Mouse (Mus musculus): ENCODE measurements around the gene Zfp143. TPM values are rescaled to one million over a fixed set of nuclear protein-coding genes. Genes with fewer than 3 reads are reported as not detected.
"Not testable (repeated sequence)": the region's sequence is repeated elsewhere in the genome, so short reads cannot be mapped to it uniquely, and the experiment has no call there.

Zfp143 gene
- polyA plus RNA-seq, 1 experiment from 2014 or later = 10.3 TPM

DNA sequence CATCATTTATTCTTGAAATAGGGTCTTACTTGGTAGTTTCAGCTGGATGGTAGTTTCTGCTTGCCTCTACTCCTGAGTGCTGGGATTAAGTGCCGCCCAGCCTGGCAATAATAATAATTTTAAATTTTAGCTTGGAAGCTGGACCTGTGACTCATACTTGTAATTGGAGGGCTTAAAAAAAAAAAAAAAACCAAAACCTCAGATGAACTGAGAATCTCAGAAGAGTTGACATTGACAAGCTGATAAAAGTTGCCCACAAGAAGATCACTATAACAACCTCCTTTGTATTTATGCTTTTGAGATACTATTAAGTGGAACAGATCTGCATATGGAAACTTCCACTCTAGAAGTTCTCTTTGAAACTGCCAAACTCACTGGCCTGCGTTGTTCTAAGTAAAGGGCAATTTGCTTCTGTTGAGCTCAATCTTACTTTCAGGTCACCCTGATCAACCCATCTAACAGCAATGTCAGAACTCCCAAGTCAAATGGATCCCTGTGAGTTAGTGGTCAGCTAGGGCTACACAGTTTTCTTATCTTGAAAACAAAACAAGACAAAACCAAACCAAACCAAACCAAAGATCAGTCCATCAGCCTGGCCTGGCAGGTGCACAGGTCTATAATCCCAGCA lies 59.3 kb downstream of the Zfp143 start:
- Histone ChIP-seq H3K27ac (no peak overlapping the region), H3K9ac (peak overlapping the region; percentile 79; the same call in 1 of the 2 replicates), H3K9me3 (replicated peaks) (no peaks in the 10 kb centered on the region), H3K4me3 (replicated peaks) (peak overlapping the region; percentile 93), H3K4me1 (replicated peaks) (peaks cover 29% of the 10 kb centered on the region), H3K27me3 (no peaks in the 10 kb centered on the region), H3K4me2 (peak overlapping the region; percentile 79), H3K36me3 (peaks cover 6% of the 10 kb centered on the region)
- 77% methylated on average over 2 of the region's 2 CpGs for WGBS (ENCODE audit: insufficient replicate concordance)
- DNase-seq (no peak), ATAC-seq (ENCODE audit: low read depth) (no peak)

DNA sequence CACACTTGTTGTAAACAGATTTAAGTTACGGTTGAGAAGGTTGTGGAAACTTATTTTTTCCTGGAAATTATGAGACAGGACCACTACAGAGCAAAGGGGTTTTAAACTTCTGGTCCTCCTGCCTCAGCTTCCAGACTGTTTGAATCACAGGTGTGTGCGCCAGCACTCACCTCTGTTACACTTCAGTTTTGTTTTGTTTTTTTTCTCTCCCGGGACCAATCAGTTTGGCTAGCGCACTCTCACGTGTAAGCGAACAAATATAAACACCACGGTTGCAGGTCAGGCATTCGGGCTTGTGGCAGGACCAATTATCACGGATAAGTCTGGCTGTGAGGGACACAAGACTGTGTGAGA lies 60.1 kb downstream of the Zfp143 start:
- Histone ChIP-seq H3K9me3 (replicated peaks) (no peaks in the 10 kb centered on the region), H3K27me3 (no peaks in the 10 kb centered on the region), H3K9ac (peak overlapping the region; percentile 79), H3K4me1 (replicated peaks) (peaks cover 30% of the 10 kb centered on the region), H3K36me3 (peaks cover 9% of the 10 kb centered on the region), H3K4me3 (replicated peaks) (peak overlapping the region; percentile 93), H3K4me2 (peak overlapping the region; percentile 79), H3K27ac (peak overlapping the region; percentile 75)
- DNase-seq = no peak
- WGBS (ENCODE audit: insufficient replicate concordance) = 3% methylated on average over 9 of the region's 9 CpGs
- ATAC-seq (ENCODE audit: low read depth) = no peak

DNA sequence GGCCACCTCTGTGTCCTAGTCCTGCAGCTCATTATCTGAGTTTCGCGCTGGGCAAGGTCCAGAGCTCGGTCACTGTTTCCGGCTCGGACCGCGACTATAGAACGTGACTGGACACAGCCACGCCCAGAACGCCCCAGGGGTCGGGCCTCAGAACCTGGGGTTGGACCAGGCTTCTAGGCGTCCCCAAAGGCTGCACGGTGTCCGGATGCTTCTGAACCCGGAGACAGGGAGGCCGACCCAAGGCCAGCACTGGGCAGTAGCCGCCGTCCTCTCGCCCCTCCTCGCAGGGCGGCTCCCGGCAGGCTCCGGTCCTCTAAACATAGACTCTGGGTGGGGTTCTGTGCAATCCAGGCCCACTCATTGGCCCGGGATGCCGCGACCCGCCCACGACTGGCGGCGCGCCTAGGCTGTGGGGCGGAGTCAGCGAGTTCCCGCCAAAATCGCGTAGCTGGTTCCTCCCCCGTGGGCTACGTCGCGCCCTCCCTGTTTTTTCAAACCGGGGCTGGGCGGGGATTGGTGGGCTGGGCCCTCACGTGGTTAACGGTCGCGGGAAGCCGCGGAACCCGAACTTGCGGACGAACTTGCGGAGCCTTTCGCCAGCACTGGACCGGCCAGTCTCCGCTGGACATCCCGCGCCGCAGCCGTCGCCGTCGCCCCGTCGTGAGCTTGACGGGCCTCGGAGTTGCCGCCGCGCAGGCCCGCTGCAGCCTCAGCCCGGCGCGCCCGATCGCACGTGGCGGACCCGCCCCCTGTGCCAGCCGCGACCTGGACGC lies 60.7 kb downstream of the Zfp143 start, which contains the start of gene Wee1:
Gene Wee1 (plus strand): TSS at position 531 of the 773 bp plus-strand sequence.
- H3K27ac ChIP-seq = peak within 1 kb of the TSS; percentile 93
- peaks cover 30% of the 10 kb centered on the region for H3K4me1 ChIP-seq (replicated peaks)
- no peaks in the 10 kb centered on the region for H3K9me3 ChIP-seq (replicated peaks)
- peak within 1 kb of the TSS; percentile 96 for H3K9ac ChIP-seq
- H3K36me3 ChIP-seq = peaks cover 15% of the 10 kb centered on the region
- peak; percentile 99 for DNase-seq
- peak; percentile 97 for ATAC-seq (ENCODE audit: low read depth)
- WGBS (ENCODE audit: insufficient replicate concordance) = under 1% methylated on average over 80 of the region's 81 CpGs
- peak within 1 kb of the TSS; percentile 79 for H3K4me2 ChIP-seq
- H3K27me3 ChIP-seq = no peaks in the 10 kb centered on the region
- peak within 1 kb of the TSS; percentile 93 for H3K4me3 ChIP-seq (replicated peaks)

DNA sequence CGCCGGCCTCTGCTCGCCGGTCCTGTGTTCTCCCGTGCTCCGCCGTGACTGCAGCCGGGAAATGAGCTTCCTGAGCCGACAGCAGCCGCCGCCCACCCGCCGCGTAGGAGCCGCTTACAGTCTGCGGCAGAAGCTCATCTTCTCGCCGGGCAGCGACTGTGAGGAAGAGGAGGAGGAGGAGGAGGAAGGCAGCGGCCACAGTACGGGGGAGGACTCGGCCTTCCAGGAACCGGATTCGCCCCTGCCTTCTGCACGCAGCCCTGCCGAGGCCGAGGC lies 61.2 kb downstream of the Zfp143 start:
- ATAC-seq (ENCODE audit: low read depth) (no peak), DNase-seq (no peak)
- Histone ChIP-seq H3K9ac (peak overlapping the region; percentile 96), H3K27ac (peak overlapping the region; percentile 93), H3K4me1 (replicated peaks) (peaks cover 26% of the 10 kb centered on the region), H3K36me3 (peaks cover 20% of the 10 kb centered on the region), H3K4me3 (replicated peaks) (peak overlapping the region; percentile 93), H3K4me2 (peak overlapping the region; percentile 79), H3K9me3 (replicated peaks) (no peaks in the 10 kb centered on the region), H3K27me3 (no peaks in the 10 kb centered on the region)
- 1% methylated on average over 27 of the region's 27 CpGs for WGBS (ENCODE audit: insufficient replicate concordance)

DNA sequence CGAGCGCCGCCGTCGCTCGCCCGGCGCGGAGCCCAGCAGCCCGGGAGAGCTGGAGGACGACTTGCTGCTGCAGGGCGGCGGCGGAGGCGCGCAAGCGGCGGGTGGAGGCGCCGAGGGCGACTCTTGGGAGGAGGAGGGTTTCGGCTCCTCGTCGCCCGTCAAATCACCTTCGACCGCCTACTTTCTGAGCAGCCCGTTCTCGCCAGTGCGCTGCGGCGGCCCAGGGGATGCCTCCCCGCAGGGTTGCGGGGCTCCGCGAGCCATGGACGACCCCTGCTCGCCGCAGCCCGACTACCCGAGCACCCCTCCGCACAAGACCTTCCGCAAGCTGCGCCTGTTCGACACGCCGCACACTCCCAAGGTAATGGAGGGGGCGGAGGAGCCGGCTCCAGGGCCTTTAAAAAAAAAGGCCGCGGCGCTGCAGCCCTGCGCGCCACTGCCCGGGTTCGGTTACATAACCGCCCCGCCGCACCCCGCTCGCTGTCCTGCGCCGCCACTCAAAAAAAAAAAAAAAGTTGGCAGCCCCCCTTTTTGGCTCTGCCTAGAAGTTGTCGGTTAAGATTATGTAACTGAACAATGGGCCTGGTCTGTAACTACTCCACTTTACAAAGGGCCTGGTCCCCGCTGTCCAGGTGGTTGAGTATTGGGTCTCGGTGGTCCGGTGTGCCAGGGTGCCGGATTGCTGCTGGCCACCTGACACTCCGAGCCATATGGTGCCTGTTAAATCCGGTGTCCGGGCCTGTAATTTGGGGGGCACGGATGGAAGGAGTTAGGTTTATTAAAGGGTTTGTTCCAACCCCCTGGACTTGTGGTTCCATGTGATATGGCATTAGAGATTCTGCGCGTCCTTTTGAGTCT lies 61.8 kb downstream of the Zfp143 start:
- peak overlapping the region; percentile 93 for H3K27ac ChIP-seq
- ATAC-seq (ENCODE audit: low read depth) = peak; percentile 12
- H3K27me3 ChIP-seq = no peaks in the 10 kb centered on the region
- peaks cover 26% of the 10 kb centered on the region for H3K4me1 ChIP-seq (replicated peaks)
- no peaks in the 10 kb centered on the region for H3K9me3 ChIP-seq (replicated peaks)
- WGBS (ENCODE audit: insufficient replicate concordance) = under 1% methylated on average over 74 of the region's 74 CpGs
- H3K4me3 ChIP-seq (replicated peaks) = peak overlapping the region; percentile 93
- peak overlapping the region; percentile 79 for H3K4me2 ChIP-seq
- peaks cover 26% of the 10 kb centered on the region for H3K36me3 ChIP-seq
- DNase-seq = peak; percentile 45
- peak overlapping the region; percentile 96 for H3K9ac ChIP-seq

DNA sequence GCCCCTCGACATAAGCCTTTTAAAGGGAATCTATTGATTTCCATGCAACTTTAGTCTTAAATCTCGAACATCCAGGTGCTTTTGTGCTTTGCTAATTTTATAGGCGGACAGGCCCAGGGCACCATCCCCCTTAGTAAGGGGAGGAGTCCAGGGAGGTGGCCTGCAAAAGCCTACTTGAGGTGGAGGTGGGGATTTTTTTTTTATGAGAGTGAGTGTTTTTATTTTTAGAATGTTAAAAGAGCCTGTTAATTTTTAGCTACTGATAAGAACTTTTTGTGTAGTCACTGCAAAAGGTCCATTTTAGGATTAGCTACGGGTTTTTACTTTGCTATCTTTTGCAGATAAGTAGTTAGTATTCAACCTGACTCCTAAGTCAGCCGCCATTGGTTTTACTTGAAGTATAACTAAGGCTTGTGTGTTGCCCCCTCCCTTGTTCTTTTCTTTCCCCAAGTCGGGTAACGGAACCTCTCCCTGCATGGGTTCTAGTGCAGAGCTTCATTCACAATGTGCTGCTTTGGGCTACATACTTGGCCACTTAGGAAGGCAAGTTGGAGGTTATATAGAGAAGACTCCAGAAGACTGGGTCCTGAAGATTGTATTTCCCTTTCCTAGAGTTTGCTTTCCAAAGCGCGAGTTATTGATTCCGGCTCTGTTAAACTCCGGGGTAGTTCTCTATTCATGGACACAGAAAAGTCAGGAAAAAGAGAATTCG lies 63.0 kb downstream of the Zfp143 start:
- H3K9me3 ChIP-seq (replicated peaks) = no peaks in the 10 kb centered on the region
- ATAC-seq (ENCODE audit: low read depth) = no peak
- peak; percentile 34 for DNase-seq
- peaks cover 28% of the 10 kb centered on the region for H3K4me1 ChIP-seq (replicated peaks)
- H3K36me3 ChIP-seq = peaks cover 36% of the 10 kb centered on the region
- 25% methylated on average over 12 of the region's 12 CpGs for WGBS (ENCODE audit: insufficient replicate concordance)
- H3K4me3 ChIP-seq (replicated peaks) = peak overlapping the region; percentile 93
- H3K9ac ChIP-seq = peak overlapping the region; percentile 96
- peak overlapping the region; percentile 93 for H3K27ac ChIP-seq
- no peaks in the 10 kb centered on the region for H3K27me3 ChIP-seq
- H3K4me2 ChIP-seq = peak overlapping the region; percentile 79

DNA sequence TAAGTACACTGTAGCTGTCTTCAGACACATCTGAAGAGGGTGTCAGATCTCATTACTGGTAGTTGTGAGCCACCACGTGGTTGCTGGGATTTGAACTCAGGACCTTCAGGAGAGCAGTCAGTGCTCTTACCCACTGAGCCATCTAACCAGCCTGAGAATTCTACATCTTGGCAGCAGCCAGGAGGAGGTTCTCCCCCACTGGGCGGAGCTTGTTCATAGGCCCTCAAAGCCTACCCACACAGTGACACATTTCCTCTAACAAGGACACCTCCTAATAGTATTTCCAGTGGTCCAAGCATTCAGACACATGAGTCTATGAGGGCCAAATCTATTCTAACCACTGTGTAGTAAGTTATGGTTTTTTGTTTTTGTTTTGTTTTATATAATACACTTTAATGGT lies 67.5 kb downstream of the Zfp143 start:
- H3K4me1 ChIP-seq (replicated peaks) = peaks cover 19% of the 10 kb centered on the region
- H3K9me3 ChIP-seq (replicated peaks) = no peaks in the 10 kb centered on the region
- H3K36me3 ChIP-seq = peaks cover 80% of the 10 kb centered on the region
- DNase-seq = no peak
- 70% methylated on average over 2 of the region's 2 CpGs for WGBS (ENCODE audit: insufficient replicate concordance)
- no peaks in the 10 kb centered on the region for H3K27me3 ChIP-seq
- no peak for ATAC-seq (ENCODE audit: low read depth)
- no peak overlapping the region for H3K9ac ChIP-seq
- no peak overlapping the region for H3K27ac ChIP-seq
- H3K4me3 ChIP-seq (replicated peaks) = no peak overlapping the region
- no peak overlapping the region for H3K4me2 ChIP-seq

DNA sequence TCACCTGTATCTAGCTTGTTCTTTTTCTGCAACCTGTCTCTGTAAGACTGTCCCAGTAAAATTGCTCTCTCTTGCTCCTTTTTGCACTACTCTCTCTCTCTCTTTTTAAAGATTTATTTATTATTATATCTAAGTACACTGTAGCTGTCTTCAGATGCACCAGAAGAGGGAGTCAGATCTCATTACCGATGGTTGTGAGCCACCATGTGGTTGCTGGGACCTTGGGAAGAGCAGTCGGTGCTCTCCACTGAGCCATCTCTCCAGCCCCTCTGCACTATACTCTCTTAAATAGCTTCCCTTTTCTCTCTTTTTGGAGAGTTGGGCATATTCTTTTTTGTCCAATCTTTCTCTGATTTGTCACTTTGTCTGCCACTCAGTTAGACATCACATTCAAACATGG lies 71.3 kb downstream of the Zfp143 start:
- not testable (repeated sequence) for H3K9me3 ChIP-seq (replicated peaks); H3K4me1 ChIP-seq (replicated peaks); H3K4me3 ChIP-seq (replicated peaks); H3K27me3 ChIP-seq; H3K9ac ChIP-seq; H3K4me2 ChIP-seq; ATAC-seq (ENCODE audit: low read depth); DNase-seq; H3K27ac ChIP-seq
- peaks cover 96% of the 10 kb centered on the region for H3K36me3 ChIP-seq
- WGBS (ENCODE audit: insufficient replicate concordance) = 62% methylated on average over 2 of the region's 2 CpGs

DNA sequence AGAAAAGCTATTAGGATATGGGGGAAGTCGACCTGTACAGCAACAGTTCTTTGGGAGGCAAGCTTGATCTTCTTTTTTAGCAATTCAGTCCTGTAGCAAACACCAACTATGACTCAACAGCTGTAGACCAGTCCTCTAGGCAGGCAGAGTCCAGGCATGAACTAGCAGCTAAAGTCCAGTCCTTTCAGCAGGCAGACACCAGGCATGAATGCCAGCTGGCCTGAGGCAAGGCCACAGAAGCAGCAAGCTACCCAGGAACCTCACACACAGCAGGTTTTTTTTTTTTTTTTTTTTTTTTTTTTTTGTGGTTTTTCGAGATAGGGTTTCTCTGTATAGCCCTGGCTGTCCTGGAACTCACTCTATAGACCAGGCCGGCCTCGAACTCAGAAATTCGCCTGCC lies 73.0 kb downstream of the Zfp143 start:
- DNase-seq (no peak), ATAC-seq (ENCODE audit: low read depth) (no peak)
- no peak overlapping the region for H3K4me2 ChIP-seq
- no peaks in the 10 kb centered on the region for H3K4me1 ChIP-seq (replicated peaks)
- no peak overlapping the region for H3K27ac ChIP-seq
- H3K4me3 ChIP-seq (replicated peaks) = no peak overlapping the region
- no peaks in the 10 kb centered on the region for H3K27me3 ChIP-seq
- 77% methylated on average over 5 of the region's 5 CpGs for WGBS (ENCODE audit: insufficient replicate concordance)
- H3K9ac ChIP-seq = no peak overlapping the region
- peaks cover 97% of the 10 kb centered on the region for H3K36me3 ChIP-seq
- H3K9me3 ChIP-seq (replicated peaks) = no peaks in the 10 kb centered on the region

DNA sequence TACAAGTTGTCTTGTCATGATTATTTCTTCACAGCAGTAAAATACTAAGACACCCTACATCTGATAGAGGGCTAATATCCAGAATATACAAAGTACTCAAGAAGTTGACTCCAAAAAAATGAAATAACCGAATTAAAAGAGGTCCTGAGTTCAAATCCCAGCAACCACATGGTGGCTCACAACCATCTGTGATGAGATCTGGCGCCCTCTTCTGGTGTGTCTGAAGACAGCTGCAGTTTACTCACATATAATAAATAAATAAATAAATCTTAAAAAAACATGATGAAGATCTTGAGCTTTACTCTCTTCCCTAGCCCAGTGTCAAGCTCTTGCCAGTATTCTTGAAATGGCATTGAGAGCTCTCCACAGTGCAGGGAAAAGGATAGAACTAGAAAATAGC lies 77.5 kb downstream of the Zfp143 start:
- no peak overlapping the region for H3K4me3 ChIP-seq (replicated peaks)
- no peaks in the 10 kb centered on the region for H3K9me3 ChIP-seq (replicated peaks)
- 67% methylated on average over 2 of the region's 2 CpGs for WGBS (ENCODE audit: insufficient replicate concordance)
- no peaks in the 10 kb centered on the region for H3K27me3 ChIP-seq
- ATAC-seq (ENCODE audit: low read depth) (no peak), DNase-seq (no peak)
- no peak overlapping the region for H3K27ac ChIP-seq
- no peak overlapping the region for H3K4me2 ChIP-seq
- no peaks in the 10 kb centered on the region for H3K4me1 ChIP-seq (replicated peaks)
- no peak overlapping the region for H3K9ac ChIP-seq
- H3K36me3 ChIP-seq = peaks cover 98% of the 10 kb centered on the region

DNA sequence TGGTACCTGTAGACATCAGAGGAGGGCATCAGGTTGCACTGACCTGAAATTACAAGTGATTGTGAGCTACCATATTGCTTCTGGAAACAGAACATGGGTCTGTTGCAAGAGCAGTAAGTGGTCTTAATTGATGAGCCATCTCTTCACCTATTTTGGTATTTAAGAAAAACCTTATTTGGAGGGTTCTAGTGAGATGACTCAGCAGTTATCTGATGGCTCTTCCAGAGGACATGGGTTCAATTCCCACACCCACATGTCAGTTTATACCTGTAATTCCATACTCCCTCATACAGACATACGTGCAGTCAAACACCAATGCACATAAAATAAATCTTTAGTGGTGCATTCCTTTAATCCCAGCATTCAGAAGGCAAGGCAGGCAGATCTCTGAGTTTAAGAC lies 82.8 kb downstream of the Zfp143 start:
- Histone ChIP-seq H3K27ac (no peak overlapping the region), H3K4me1 (replicated peaks) (no peaks in the 10 kb centered on the region), H3K27me3 (no peaks in the 10 kb centered on the region), H3K4me2 (no peak overlapping the region), H3K9ac (no peak overlapping the region), H3K4me3 (replicated peaks) (no peak overlapping the region), H3K9me3 (replicated peaks) (no peaks in the 10 kb centered on the region), H3K36me3 (peaks cover 68% of the 10 kb centered on the region)
- ATAC-seq (ENCODE audit: low read depth) (no peak), DNase-seq (no peak)
- WGBS (ENCODE audit: insufficient replicate concordance) = 81% methylated on average over 1 of the region's 1 CpGs
